Mouse (Mus musculus): ENCODE measurements around the gene Poc5. TPM values are rescaled to one million over a fixed set of nuclear protein-coding genes. Genes with fewer than 3 reads are reported as not detected.

Gene Poc5
- polyA plus RNA-seq (2017; shearing (Covaris generic)): 23.7 TPM

GRCm38 (mm10) chr13:96388042-96388888 is at the start of gene Poc5:
Poc5 (plus strand) TSS chr13:96388294.

Other genes starting within 250 kb of the Poc5 start
- gene Ankdd1b, start 82.9 kb downstream of the Poc5 start, polyA plus RNA-seq (2017; shearing (Covaris generic)): not detected
- not detected for gene Gm17622, start 102.4 kb downstream of the Poc5 start, polyA plus RNA-seq (2017; shearing (Covaris generic))
- 27.9 TPM for gene Polk, start 154.3 kb downstream of the Poc5 start, polyA plus RNA-seq (2017; shearing (Covaris generic))
- gene Col4a3bp, start 154.3 kb downstream of the Poc5 start, polyA plus RNA-seq (2017; shearing (Covaris generic)): 9.0 TPM